Mouse (Mus musculus): ENCODE data around the gene Mdfic. TPM values are rescaled to one million over a fixed set of nuclear protein-coding genes. Genes with fewer than 3 reads are reported as not detected.

Mdfic gene
- polyA plus RNA-seq, 1 experiment = 2.1 TPM

- no peak for DNase-seq
- WGBS = 42% methylated on average over 2 of the region's 2 CpGs
- no peaks in the 10 kb centered on the region for H3K4me1 ChIP-seq (ENCODE audit: control insufficient read depth, insufficient read depth, low read length)
- no peak for TF ChIP-seq CTCF (IDR thresholded peaks at IDR 0.05; ENCODE audit: borderline replicate concordance, insufficient read depth, low read depth, low read length)
- TF ChIP-seq POLR2A (IDR thresholded peaks at IDR 0.05; ENCODE audit: borderline replicate concordance, insufficient read depth, low read length) = no peak
- H3K27ac ChIP-seq (ENCODE audit: insufficient read depth, low read length) = no peak overlapping the region
- no peak overlapping the region for H3K4me3 ChIP-seq (replicated peaks; ENCODE audit: insufficient read depth, low read depth, low read length)
- no peaks in the 10 kb centered on the region for H3K27me3 ChIP-seq (ENCODE audit: control insufficient read depth, insufficient read depth, low read length)
These were observed 125.4 kb downstream of the Mdfic start for GRCm38 (mm10) chr6:15845711-15846342.
